ENCODE assay signal across 8 mouse cellular contexts in genomic region chrX:135035962-135036375, GRCm38 (mm10). TPM values are rescaled to one million over a fixed set of nuclear protein-coding genes. Genes with fewer than 3 reads are reported as not detected.
DNase-seq lines count a peak whose midpoint lies in the region; ATAC-seq and TF ChIP-seq lines count a peak whose summit lies in the region.

No protein-coding gene starts in this region.

- WGBS in forebrain, embryonic 15.5 days: 26% methylated on average over 24 of the region's 24 CpGs
- WGBS in liver, embryonic 16.5 days (ENCODE audit: insufficient replicate concordance): 30% methylated on average over 24 of the region's 24 CpGs

- H3K9ac ChIP-seq in forebrain, embryonic 15.5 days (replicated peaks): peak overlapping the region; percentile 24
- H3K9ac ChIP-seq in liver, embryonic 16.5 days (ENCODE audit: low read depth, low read length): no peak overlapping the region

- no peaks in the 10 kb centered on the region for H3K36me3 ChIP-seq in forebrain, embryonic 15.5 days
- H3K36me3 ChIP-seq in liver, embryonic 16.5 days (ENCODE audit: control insufficient read depth, insufficient read depth): no peaks in the 10 kb centered on the region

- peak overlapping the region; percentile 49 for H3K4me2 ChIP-seq in forebrain, embryonic 15.5 days (replicated peaks)
- H3K4me2 ChIP-seq in liver, embryonic 16.5 days (ENCODE audit: low read depth, low read length): peak overlapping the region; percentile 7

- TF ChIP-seq CTCF in gastrocnemius, adult 2 months (IDR thresholded peaks at IDR 0.05): no peak
- TF ChIP-seq CTCF in brain, embryonic 14.5 days (IDR thresholded peaks at IDR 0.05; ENCODE audit: borderline replicate concordance, extremely low read depth, insufficient read depth, insufficient read length): peak; percentile 22; the same call in 1 of the 2 replicates

- H3K27me3 ChIP-seq in forebrain, embryonic 15.5 days: no peaks in the 10 kb centered on the region
- no peaks in the 10 kb centered on the region; the same call in 1 of the 2 replicates for H3K27me3 ChIP-seq in liver, embryonic 16.5 days (ENCODE audit: control insufficient read depth, insufficient read depth, low read depth, low read length)

- 0 out of 2 replicates have a peak, but pooled peaks have one; percentile 61 for ATAC-seq in forebrain, embryonic 15.5 days (replicated peaks)
- no peak for ATAC-seq in liver, embryonic 16.5 days (ENCODE audit: low read depth)

- intact Hi-C loops in gastrocnemius, adult 2 months (cut with DNase I): no loop called here

- TF ChIP-seq POLR2A in brain, embryonic 14.5 days (IDR thresholded peaks at IDR 0.05; ENCODE audit: borderline replicate concordance, extremely low read depth, insufficient read depth, insufficient read length, poor library complexity, severe bottlenecking): no peak

- no peak for DNase-seq in gastrocnemius, adult 2 months
- no peak for DNase-seq in gastrocnemius, postnatal 10 days
- DNase-seq in brain, embryonic 14.5 days (ENCODE audit: low read depth): peak; percentile 71
- DNase-seq in kidney, postnatal 36 days: peak; percentile 28 to 41
- peak; percentile 39 for DNase-seq in right cerebral cortex, postnatal 25 days
- DNase-seq in T-cell, adult 2 months (ENCODE audit: low spot score): no peak

- H3K4me1 ChIP-seq in forebrain, embryonic 15.5 days: no peaks in the 10 kb centered on the region
- no peaks in the 10 kb centered on the region for H3K4me1 ChIP-seq in liver, embryonic 16.5 days (ENCODE audit: control insufficient read depth, low read depth, low read length)

- peak overlapping the region; percentile 28 for H3K4me3 ChIP-seq in gastrocnemius, adult 2 months
- peak overlapping the region; percentile 42 for H3K4me3 ChIP-seq in forebrain, embryonic 15.5 days
- no peak overlapping the region for H3K4me3 ChIP-seq in liver, embryonic 16.5 days (ENCODE audit: low read depth, low read length)

- no peaks in the 10 kb centered on the region for H3K9me3 ChIP-seq in forebrain, embryonic 15.5 days
- H3K9me3 ChIP-seq in liver, embryonic 16.5 days (replicated peaks; ENCODE audit: control insufficient read depth, low read length): no peaks in the 10 kb centered on the region

- H3K27ac ChIP-seq in gastrocnemius, adult 2 months: no peak overlapping the region
- H3K27ac ChIP-seq in forebrain, embryonic 15.5 days (replicated peaks): no peak overlapping the region
- no peak overlapping the region for H3K27ac ChIP-seq in liver, embryonic 16.5 days (ENCODE audit: low read length)

RNA-seq across cellular contexts. Expression of gene Zmat1, which starts 27.0 kb away (rescaled TPM):
- 1 to 10 TPM in 1 of 2 experiments, under 1 TPM in 1; 0.54 to 1.9 TPM for total RNA-seq in gastrocnemius, adult 2 months (2021)
- total RNA-seq in gastrocnemius, postnatal 10 days (2021): 1 to 10 TPM; 1.3 to 2.5 TPM
- polyA plus RNA-seq in brain, embryonic 14.5 days (2012; rRNA removed): 1.3 and 4.5 TPM in 2 replicates
- polyA plus RNA-seq in forebrain, embryonic 15.5 days (2015; fragmentation: Nextera tagmentation; extraction: Ambion mirVana): 7.0 and 7.9 TPM in 2 replicates
- polyA plus RNA-seq in liver, embryonic 16.5 days (2015; fragmentation: Nextera tagmentation; extraction: Ambion mirVana): 1.5 and 1.7 TPM in 2 replicates

Comparison
In these comparisons a context has a peak if more than half of its experiments do, and no peak if none do; other contexts are left out.
1. DNase-seq: peak in brain, embryonic 14.5 days (single experiment), kidney, postnatal 36 days (2 of 2) and right cerebral cortex, postnatal 25 days (single experiment); none in gastrocnemius, adult 2 months (single experiment), gastrocnemius, postnatal 10 days (single experiment) and T-cell, adult 2 months (single experiment).